Mouse (Mus musculus) heart, embryonic 16.5 days (tissue): ENCODE results near the gene Oit1. TPM values are rescaled to one million over a fixed set of nuclear protein-coding genes. Genes with fewer than 3 reads are reported as not detected.

Experiments
- ATAC-seq: fragments of 200-750 bp; cut with Nextera tagmentation; replicated peaks from 2 replicates; pipeline ENCODE4 v1.8.0; 2017; ENCODE audit warnings: moderate number of reproducible peaks; ENCODE audit not compliant: insufficient read depth, low FRiP score; ENCODE audit errors: extremely low read depth
- H3K27ac ChIP-seq: fragments of 300-500 bp; sonication (generic); 2 replicates; pipeline ENCODE4 v1.5.1; 2014; ENCODE audit warnings: mild to moderate bottlenecking, low read length, control low read depth, moderate library complexity
- H3K27me3 ChIP-seq: fragments of 300-500 bp; sonication (generic); 2 replicates; pipeline ENCODE4 v1.6.1; 2014; ENCODE audit warnings: low read length, mixed read lengths; ENCODE audit not compliant: control insufficient read depth, insufficient read depth
- H3K36me3 ChIP-seq: fragments of 300-500 bp; sonication (generic); 2 replicates; pipeline ENCODE4 v1.6.1; 2014; ENCODE audit not compliant: control insufficient read depth, insufficient read depth
- H3K4me1 ChIP-seq: fragments of 300-500 bp; sonication (generic); 2 replicates; pipeline ENCODE4 v1.6.1; 2014; ENCODE audit warnings: low read length, mixed read lengths; ENCODE audit not compliant: control insufficient read depth, insufficient read depth
- H3K4me2 ChIP-seq: fragments of 300-500 bp; sonication (generic); 2 replicates; pipeline ENCODE4 v1.6.1; 2014; ENCODE audit warnings: low read depth, mild to moderate bottlenecking, control low read depth, low read length
- H3K4me3 ChIP-seq: fragments of 300-500 bp; sonication (generic); 2 replicates; pipeline ENCODE4 v1.5.1; 2014; ENCODE audit warnings: mild to moderate bottlenecking, control low read depth, low read length
- H3K9ac ChIP-seq: fragments of 300-500 bp; sonication (generic); 2 replicates; pipeline ENCODE4 v1.6.1; 2014; ENCODE audit warnings: low read length, control low read depth
- H3K9me3 ChIP-seq: fragments of 300-500 bp; sonication (generic); replicated peaks from 2 replicates; pipeline ENCODE4 v1.6.1; 2016; ENCODE audit warnings: low read length; ENCODE audit not compliant: control insufficient read depth
- WGBS: fragments of 180-500 bp; shearing (Covaris S2); extraction: QIAGEN DNeasy Blood & Tissue Kit; methylation state at CpG from one replicate; pipeline ENCODE4 v1.1.7; 2014; 5-methylcytosine and 5-hydroxymethylcytosine counted together
- polyA plus RNA-seq: library from polyadenylated mRNA; unstranded; fragments of >200 nt; fragmentation: Nextera tagmentation; extraction: Ambion mirVana; gene quantifications from 2 replicates; pipeline ENCODE4 v1.2.1, GENCODE M21; 2015

Gene Oit1
- polyA plus RNA-seq, 1 experiment from 2014 or later: 1.1 TPM

- Histone ChIP-seq H3K9me3 (no peaks in the 10 kb centered on the region), H3K36me3 (no peaks in the 10 kb centered on the region), H3K4me3 (no peak overlapping the region), H3K4me1 (peaks cover 18% of the 10 kb centered on the region), H3K27me3 (no peaks in the 10 kb centered on the region; the same call in 1 of the 2 replicates), H3K4me2 (no peak overlapping the region), H3K27ac (0 out of 2 replicates have a peak overlapping the region, but pooled peaks have one; percentile 22), H3K9ac (no peak overlapping the region)
- ATAC-seq: no peak
- 47% methylated on average over 1 of the region's 1 CpGs for WGBS
These were observed 51.2 kb downstream of the Oit1 start for GRCm38 (mm10) chr14:8327371-8327770.

- Histone ChIP-seq H3K4me2 (no peak overlapping the region), H3K36me3 (no peaks in the 10 kb centered on the region), H3K9me3 (no peaks in the 10 kb centered on the region), H3K4me3 (no peak overlapping the region), H3K4me1 (peaks cover 18% of the 10 kb centered on the region), H3K27me3 (no peaks in the 10 kb centered on the region; the same call in 1 of the 2 replicates), H3K27ac (no peak overlapping the region), H3K9ac (no peak overlapping the region)
- ATAC-seq: no peak
These were observed 51.6 kb downstream of the Oit1 start for GRCm38 (mm10) chr14:8326961-8327360.

DNA sequence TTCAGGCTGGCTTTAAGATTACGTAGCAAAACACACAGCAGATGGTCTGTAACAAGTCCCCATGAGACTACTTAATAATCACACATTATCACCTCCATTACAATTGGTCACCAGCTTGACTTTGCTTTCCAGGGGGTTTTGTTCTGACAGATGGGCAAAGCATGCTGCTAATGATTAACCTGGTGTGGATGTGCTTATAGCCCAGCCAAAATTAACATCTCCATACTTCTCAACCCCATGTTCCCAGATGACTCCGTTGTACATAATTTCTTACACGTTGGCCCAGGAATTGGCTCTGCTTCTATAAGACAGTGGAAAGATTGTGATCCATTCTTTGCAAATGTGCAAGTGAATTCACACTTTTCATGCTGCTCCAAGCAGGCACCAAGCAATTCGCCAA lies 52.8 kb downstream of the Oit1 start:
- H3K36me3 ChIP-seq: no peaks in the 10 kb centered on the region
- H3K4me1 ChIP-seq: peaks cover 14% of the 10 kb centered on the region
- H3K27me3 ChIP-seq: no peaks in the 10 kb centered on the region; the same call in 1 of the 2 replicates
- H3K9ac ChIP-seq: no peak overlapping the region
- H3K27ac ChIP-seq: no peak overlapping the region
- H3K4me3 ChIP-seq: no peak overlapping the region
- no peaks in the 10 kb centered on the region for H3K9me3 ChIP-seq
- 72% methylated on average over 4 of the region's 4 CpGs for WGBS
- no peak for ATAC-seq
- H3K4me2 ChIP-seq: no peak overlapping the region

DNA sequence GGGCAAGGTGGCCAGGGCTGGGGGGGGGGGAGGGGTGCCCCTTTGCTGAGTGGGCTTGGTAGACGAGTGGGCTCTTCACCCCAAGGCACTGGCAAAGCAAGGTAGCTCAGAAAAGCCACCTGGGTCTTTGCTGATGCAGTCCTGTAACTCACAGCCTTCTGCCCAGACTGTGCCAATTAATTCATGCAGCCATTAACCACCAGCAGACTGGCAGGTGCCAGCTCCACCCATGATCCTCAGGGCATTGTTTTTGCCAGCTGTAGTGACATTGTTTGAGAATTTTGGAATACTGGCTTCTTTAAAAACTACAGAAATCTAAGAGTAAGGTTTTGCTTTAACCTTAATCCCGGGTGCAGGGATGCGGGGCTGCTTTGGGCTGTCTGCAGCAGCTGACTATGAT lies 58.0 kb downstream of the Oit1 start:
- no peak for ATAC-seq
- 81% methylated on average over 3 of the region's 3 CpGs for WGBS
- Histone ChIP-seq H3K27ac (no peak overlapping the region), H3K36me3 (no peaks in the 10 kb centered on the region), H3K4me1 (peaks cover 10% of the 10 kb centered on the region; the same call in 1 of the 2 replicates), H3K4me3 (no peak overlapping the region), H3K9ac (no peak overlapping the region), H3K27me3 (peaks cover 25% of the 10 kb centered on the region), H3K4me2 (no peak overlapping the region), H3K9me3 (no peaks in the 10 kb centered on the region)

DNA sequence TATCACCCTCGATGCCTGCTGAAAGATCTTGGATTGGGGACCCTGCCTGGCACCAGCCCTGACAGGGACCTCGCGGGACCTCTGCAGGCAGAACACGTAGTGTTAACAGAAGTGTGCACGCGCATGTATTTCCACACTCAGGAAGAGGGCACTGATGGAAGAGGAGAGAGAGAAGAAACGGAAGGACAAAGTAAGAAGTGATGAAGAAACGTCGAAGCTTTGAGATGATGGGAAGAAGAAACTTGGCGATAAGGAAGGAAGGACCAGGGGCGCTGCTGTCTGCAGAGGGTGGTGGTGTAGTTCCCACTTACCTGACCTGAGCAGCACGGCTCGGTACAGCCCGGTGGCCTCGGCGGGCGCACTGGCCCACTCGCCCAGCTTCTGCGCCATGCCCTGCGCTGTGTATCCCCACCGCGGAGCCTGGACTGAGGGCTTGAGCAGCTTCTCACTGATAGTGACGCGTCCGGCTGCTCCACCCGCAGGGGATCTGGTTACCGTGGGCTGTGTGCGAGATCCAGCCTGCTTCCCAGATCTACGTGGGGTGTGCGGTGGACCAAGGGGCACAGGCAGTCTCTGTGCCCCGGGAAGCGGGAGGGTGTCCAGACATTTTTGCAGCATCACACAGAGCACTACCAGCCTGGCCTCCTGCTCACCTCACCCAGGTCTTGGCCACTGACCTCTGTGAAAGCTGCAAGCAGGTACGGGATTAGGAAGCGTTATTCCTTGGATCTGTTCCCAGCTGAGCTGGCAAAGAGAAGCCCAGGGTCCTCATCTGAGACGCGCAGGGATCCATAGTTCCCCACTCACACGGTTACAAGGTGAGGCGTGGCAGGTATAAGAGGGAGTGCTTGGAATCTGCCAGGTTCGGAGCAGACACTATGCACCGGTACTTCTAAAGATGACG lies 61.1 kb downstream of the Oit1 start, which contains the start of gene Fam107a:
TSS of gene Fam107a (minus strand) at position 830 of the 904 bp plus-strand sequence.
- Histone ChIP-seq H3K27ac (no peak within 1 kb of the TSS), H3K9ac (no peak within 1 kb of the TSS), H3K4me2 (peak within 1 kb of the TSS; percentile 64), H3K4me3 (peak within 1 kb of the TSS; percentile 40), H3K27me3 (peaks cover 32% of the 10 kb centered on the region), H3K4me1 (peaks cover 10% of the 10 kb centered on the region; the same call in 1 of the 2 replicates), H3K36me3 (no peaks in the 10 kb centered on the region), H3K9me3 (no peaks in the 10 kb centered on the region)
- WGBS: 9% methylated on average over 41 of the region's 41 CpGs
- no peak for ATAC-seq

DNA sequence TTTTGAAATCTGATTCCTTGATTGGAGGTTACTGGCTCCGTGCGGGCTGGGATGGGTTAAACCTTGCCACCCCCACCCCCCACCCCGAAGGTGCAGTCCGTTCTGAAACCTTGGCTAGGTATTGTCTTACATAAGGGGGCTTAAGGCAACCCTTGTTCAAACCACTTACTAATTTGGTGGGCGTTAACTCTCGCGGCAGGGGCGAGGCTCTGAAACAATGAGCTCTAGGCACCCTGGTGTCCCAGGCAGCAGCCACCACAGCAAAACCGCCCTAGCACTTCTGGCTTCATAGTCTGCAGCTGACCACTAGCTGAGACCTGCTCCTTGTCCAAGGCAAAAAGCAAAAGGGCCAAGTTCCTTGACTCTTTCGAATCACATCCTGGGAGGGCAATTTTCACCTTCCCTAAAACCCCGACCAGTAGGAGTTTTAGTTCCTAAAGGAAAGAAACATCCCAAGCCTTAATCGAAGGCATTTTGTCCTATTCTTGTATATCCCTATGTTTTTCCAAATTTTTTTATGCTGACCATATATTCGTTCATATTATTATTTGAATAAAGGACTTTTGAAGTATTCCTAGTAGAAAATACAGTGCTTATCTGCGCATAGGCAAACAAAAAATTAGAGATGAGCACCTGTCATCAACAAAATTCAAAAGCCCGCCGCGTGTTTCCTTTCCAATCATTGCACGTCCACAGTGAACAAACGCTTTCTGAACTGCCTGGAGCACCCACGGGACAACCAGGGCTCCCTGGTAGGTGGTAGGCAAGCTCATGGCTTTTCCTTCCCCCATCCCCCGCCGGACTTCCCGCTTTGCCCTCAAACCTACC lies 62.0 kb downstream of the Oit1 start:
- no peaks in the 10 kb centered on the region for H3K36me3 ChIP-seq
- H3K9me3 ChIP-seq: no peaks in the 10 kb centered on the region
- H3K9ac ChIP-seq: no peak overlapping the region
- peak overlapping the region; percentile 40 for H3K4me3 ChIP-seq
- no peak overlapping the region for H3K27ac ChIP-seq
- 3% methylated on average over 23 of the region's 23 CpGs for whole genome bisulfite sequencing
- peaks cover 10% of the 10 kb centered on the region; the same call in 1 of the 2 replicates for H3K4me1 ChIP-seq
- H3K27me3 ChIP-seq: peaks cover 32% of the 10 kb centered on the region
- peak overlapping the region; percentile 64 for H3K4me2 ChIP-seq
- ATAC-seq: no peak

GRCm38 (mm10) chr14:8315169-8315568 lies 63.4 kb downstream of the Oit1 start:
- no peak for ATAC-seq
- Histone ChIP-seq H3K4me2 (no peak overlapping the region), H3K36me3 (no peaks in the 10 kb centered on the region), H3K4me1 (peaks cover 10% of the 10 kb centered on the region; the same call in 1 of the 2 replicates), H3K9ac (no peak overlapping the region), H3K27ac (no peak overlapping the region), H3K27me3 (peaks cover 32% of the 10 kb centered on the region), H3K9me3 (no peaks in the 10 kb centered on the region), H3K4me3 (no peak overlapping the region)
- 82% methylated on average over 6 of the region's 6 CpGs for WGBS

- Histone ChIP-seq H3K4me3 (no peak overlapping the region), H3K9ac (no peak overlapping the region), H3K4me1 (peaks cover 15% of the 10 kb centered on the region), H3K36me3 (no peaks in the 10 kb centered on the region), H3K9me3 (no peaks in the 10 kb centered on the region), H3K27me3 (peaks cover 32% of the 10 kb centered on the region), H3K4me2 (no peak overlapping the region), H3K27ac (no peak overlapping the region)
- WGBS: 19% methylated on average over 3 of the region's 3 CpGs
- ATAC-seq: no peak
These were observed 64.0 kb downstream of the Oit1 start for GRCm38 (mm10) chr14:8314536-8314935.
